Mouse (Mus musculus): Measurements from ENCODE around the gene Smad1.
"Not testable (repeated sequence)": the region's sequence is repeated elsewhere in the genome, so short reads cannot be mapped to it uniquely, and the experiment has no call there.

Gene Smad1

DNA sequence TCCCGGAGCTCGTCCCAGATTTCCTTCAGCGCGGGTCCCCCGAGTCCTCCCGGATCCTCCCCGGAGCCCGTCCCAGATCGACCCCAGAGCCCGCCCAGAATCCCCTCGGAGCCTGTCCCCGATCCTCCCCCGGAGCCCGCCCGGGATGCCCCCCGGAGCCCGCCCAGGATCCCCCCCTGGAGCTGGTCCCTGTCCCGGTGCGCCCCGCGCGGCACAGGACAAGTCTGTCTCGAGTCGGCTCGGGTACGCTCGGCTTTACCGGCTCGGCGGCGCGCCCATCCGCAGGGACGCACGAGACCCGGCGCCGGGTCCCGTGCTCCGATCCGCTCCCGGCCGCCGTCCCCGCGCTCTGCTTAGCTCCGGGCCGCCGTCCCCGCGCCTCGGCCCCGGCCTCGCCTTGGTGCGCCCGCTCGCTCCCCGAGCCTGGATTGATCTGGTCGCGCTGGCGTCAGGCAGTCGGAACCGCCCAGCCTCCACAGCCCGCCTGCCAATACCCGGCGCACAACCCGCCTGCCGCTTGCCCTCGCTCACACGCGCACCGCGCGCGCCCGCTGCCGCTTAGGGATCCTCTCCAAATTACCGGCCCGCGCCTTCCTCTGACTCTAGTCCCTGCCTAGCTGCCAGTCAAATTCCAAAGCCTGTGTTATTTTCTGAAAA, at the start of gene Smad1:
Gene Smad1, minus strand, starts transcription at position 525 of the 657 bp plus-strand sequence.
- DNase-seq: peak; percentile 95

DNA sequence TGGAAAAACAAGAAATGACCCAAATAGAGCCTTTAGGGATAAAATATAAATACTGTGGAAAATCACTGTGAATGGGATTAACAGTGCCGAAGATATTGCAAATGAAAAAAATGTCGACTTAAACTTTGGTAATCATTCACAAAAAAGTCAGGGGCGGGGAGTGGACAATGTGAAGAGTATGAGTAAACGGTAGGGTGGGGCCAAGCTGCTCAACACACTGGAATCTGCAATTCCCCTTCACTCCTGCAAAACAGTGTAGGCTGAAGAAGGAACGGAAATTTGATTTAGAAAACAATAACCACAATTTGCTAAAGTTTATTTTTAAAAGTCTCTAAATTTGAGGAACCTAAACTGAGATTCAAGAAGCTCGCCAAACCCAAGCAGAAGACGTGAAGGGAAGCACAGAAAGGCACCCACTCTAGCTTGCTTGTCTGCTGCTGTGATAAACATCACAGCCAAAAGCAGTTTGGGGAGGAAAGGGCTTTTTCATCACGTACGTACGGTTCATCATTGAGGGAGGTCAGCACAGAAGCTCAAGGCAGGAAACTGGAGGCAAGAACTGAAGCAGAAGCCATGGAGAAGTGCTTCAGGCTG, 48.0 kb upstream of the Smad1 start:
- DNase-seq: no peak

DNA sequence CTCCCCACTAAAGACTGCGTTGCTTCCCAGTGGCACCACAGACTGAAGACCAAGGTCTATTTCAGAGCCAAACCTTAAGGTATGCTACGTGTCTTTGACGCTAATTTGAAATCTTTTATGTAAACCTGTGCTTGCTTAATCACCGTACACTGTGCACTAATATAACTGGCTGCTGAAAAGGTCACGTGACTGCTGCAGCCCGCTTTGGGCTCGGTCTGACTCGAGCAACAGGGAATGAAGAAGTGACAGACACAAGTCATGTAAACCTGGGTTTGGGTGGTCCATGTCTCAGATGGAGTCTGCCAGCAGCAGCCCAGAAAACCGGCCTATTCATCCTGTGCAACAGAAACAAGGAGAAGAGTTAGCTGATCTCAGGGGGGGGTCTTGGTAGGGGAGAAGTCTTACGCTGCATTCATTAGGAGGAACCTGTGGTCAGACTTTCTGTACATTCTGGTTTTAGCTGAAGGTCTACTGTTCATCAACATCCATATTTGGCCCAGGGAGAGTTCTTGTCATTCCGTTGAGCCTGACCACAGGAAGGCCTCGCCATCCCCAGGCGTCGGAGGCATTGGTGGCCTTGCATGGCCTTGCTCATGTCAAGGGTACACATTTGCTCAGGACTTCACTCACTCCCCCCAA, 44.3 kb upstream of the Smad1 start:
- no peak for DNase-seq

DNA sequence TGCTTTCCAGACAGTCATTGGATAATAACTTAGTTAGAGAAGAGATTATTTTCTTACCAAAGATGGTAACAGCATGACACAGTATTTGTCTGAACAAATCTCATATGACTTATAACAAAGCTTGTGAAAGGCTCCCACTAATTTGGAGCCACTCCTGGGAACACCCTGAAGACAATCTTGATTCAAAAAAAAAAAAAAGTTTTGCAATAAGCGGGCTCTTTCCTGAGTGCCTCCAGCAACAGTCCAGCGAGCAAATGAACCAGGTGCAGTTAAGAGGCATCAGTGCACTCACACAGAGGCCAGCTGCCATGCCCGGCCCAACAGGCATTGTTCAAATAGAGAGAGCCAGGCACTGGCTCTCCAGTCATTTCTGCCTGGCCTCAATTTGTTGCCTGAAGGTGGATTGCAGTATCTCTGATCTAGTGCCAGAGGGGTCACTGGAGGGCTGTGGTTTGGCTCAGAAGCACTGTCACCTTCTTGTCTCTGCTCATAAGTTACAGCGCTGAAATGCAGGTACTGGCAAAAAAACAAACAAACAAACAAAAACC, 34.7 kb upstream of the Smad1 start:
- no peak for DNase-seq

DNA sequence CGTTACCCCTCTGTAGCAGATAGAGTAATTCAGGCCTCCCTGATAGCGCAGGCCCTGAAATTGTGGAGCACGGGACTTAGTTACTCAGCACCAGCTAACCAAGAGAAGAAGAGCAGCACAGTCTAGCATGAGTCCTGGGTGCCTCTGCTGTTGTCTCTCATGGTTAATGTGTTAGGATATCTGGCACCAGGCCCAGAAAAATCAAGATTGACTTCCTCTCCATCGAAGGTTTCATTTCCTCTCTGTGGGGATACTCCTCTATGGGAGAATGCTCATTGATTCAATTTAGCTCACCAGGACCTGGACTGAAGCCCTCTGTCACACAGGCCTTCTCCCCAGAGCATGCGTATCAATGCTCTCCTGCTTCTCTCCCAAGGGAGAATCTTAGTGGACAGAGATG, 15.6 kb upstream of the Smad1 start:
- no peak for DNase-seq

DNA sequence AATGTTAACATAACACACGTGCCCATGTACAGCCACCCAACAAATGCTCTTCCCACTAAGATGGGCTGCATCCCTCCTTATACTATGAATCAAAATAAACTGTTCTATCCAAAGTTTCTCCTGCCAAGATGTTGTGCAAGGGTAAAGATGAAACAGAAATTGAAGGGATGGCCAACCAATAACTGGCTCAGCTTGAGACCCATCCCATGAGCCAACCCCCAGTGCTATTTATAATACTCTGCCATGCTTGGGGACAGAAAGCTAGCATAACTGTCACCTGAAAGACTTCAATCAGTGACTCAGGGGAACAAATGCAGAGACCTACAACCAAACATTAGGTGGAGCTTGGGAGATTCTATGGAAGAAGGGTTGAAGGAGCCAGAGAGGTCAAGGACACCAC, 11.2 kb upstream of the Smad1 start:
- no peak for DNase-seq

DNA sequence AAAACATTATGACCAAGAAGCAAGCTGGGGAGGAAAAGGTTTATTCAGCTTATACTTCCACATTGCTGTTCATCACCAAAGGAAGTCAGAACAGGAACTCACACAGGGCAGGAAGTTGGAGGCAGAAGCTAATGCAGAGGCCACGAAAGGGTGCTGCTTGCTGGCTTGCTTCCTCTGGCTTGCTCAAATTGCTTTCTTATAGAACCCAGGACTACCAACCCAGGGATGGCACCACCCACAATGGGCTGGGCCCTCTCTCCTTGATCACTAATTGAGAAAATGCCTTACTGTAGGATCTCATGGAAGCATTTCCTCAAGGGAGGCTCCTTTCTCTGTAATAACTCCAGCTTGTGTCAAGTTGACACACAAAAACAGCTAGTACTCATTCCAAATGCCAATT, 8.0 kb upstream of the Smad1 start:
- DNase-seq: not testable (repeated sequence)

DNA sequence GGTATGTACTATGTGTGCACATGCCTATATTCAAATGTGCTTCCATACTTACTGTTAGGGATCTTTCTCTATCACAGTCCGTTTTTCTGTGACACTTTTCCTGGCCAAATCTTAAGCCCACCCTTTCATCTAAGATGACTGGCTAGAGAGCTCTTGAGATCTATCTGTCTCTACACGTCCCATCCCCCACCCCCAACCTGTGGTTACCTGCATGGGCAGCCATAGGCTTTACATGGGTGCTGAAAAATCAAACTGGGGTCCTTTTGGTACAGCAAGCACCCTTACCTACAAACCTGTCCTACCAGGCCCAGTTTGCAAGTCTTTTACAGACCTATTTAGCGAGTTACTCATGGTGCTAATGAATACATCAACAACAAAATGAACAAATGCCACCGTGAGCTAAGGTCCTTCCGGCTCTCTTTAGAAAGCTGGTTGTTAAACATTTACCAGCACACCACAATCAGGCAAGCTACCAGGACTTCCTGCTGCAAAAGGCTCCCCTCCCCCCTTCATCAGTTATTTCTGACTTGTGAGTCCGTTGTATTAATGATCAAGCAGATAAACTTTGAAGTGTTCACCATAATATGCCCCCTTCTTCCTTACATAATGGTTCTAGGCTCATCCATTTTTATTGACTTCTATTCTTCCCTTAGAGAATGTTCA, 5.7 kb upstream of the Smad1 start:
- DNase-seq: no peak

DNA sequence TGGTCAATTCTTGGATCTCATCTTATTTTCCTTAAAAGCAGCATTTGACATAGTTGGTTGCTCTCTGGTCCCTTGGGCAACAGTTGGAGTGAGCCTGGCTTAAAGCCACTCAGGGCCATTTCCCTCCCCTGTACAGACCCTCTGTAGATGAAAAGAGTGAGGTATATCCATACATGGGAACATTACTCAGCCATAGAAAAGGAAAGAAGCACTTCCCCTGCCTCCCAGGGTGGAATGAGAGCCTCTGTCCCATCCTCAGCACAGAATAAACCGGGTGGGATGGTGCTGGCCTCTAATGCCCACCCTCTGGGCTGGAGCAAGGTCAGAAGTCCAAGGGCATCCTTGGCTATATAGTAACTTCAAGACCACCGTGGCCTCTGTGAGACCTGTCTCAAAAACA, 1.4 kb upstream of the Smad1 start:
- DNase-seq: no peak

DNA sequence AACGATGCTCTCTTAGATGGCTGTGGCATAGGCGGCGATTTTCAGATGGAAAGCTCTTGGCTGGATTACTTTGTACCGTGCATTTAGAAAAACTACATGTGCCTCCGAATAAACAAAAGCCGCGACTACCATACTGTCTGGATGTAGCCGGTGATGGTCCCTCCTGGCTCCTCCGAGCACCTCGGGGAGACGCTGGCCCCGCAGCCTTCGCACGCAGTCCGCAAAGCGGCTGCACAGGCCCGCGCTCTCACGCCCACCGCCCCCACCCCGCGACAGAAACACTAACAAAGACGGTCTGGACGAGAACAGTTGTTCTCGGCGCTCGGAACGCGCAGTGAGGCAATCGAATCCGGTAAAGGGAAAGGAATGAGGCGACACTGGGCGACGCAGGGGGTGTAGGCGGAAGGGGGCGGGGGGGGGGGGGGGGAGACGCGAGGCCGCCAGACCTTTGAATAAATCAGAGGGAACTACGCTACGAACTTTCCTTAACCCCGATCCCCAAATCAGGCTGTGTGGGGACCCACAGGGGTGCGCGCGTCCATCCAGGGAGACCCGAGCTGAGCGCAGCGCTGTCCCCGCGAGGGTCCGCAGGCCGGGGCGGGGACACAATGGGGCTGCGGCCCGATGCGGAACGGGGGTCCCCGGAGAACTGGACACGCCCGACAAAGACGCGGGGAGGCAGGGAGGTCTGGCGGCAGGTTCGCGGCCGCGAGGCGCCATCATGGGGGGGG, 902 bp downstream of the Smad1 start:
- DNase-seq: peak; percentile 41

DNA sequence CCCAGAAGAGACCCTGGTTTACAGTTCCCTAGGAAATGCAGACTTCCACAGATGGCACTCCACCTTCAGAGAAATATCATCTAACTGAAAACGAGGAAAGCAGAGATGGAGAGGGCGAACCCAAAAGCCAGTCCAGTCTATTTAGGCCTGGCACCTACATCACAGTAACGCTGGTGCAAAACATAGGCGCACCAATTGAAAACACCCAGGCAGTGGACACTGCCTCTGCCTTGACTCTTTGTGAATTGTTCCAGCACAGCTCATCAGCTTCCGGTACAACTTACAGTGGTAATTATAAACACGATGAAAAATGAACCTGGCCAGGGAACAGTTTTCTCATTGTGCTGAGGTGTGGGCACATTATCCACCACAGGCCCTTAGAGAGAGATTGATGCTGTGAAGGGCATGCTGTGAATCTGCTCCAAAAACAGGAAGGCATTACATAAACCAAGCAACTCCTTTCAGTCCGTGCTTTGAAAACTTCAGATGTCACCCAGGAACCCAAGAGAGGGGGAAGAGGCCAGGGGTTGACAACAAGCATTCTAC, 1.5 kb downstream of the Smad1 start:
- DNase-seq: peak; percentile 41

DNA sequence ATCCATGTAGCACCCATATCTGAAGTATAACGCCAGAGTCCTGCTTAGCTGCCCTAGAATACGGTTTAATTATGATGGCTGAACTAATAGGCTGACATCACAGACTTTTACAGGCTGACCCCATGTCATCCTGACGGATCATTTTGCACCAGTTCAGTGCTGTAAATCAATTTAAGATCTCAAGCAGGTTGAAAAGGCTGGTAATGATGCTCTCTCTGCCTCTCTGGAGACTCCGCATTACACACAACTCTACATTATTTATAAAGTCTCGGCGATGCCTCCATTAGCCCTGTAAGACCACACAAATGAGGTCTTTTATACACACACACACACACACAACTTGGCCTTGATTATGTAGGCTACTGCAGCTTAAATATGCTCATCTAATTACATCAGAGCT, 2.4 kb downstream of the Smad1 start:
- no peak for DNase-seq

DNA sequence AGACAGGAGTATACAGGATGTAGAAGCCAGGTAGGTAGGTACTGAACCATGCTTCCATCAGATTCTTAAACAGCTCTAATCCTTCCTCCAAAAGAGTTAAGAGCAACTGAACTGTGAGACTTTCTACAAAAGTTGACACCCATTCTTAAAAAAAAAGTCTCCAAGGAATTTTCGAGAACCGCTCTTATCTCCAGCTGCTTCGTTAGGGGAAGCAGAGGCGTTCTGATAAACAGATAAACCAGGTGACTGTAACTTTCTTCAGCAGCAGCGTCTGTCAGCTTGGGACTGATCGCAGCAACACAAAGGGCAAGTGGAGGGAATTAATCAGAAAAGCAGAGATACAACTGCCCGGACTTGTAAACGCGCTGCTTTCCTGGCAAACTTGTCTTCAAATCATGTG, 5.3 kb downstream of the Smad1 start:
- DNase-seq: no peak

DNA sequence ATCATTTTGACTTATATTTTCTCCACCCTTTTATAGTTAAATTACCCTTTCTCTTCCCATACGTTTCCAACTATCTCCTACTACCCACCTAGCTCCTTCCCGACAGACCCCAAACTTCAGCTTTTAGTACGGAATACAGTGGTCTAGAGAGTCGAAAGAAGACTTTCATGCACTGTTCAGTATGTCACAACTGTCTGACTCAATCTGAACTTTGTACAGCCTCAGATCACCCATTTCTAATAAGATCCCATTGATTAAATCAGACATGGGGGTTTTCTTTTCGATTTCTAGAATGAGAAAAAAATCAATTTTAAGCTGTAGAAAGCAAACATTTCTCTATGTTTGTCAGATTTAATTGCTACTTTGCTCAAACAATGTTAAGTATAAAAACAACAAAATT, 6.1 kb downstream of the Smad1 start:
- DNase-seq: no peak

DNA sequence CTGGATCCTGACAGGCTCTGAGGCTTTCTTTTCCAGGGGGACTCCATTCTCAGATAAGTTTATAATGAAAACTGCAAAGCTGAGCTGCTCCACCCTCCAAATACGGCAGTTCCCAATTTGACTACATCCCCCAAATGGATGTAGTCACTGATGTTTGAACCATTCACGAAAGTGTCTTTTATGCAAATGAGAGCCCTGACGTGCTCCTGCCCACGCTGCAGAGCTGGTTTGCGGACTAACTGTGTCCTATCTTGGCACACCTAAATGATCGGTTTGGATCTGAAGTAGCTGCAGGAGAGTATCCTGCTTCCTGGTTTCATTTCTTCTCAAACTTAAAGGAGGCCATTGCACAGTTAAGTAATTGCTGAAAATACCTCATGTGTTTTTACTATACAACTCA, 6.7 kb downstream of the Smad1 start:
- DNase-seq: no peak

DNA sequence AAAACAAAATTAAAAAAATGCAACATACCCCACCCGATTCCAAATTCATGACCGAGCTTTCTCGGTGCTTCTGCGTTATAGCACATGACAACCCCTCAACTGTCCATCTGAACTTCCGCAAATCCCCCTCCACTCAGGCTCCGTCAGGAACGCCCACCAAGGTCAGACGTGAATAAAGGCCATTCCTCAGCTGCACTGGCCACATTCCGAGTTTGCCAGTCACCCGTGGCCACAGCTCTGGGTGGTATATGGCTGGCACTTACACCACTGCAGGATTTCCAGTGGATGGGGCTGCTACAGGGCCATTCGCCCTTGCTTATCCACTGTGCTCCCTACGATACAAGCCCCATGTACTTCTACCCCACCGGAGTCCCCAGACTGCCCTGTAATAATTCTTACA, 7.9 kb downstream of the Smad1 start:
- no peak for DNase-seq

DNA sequence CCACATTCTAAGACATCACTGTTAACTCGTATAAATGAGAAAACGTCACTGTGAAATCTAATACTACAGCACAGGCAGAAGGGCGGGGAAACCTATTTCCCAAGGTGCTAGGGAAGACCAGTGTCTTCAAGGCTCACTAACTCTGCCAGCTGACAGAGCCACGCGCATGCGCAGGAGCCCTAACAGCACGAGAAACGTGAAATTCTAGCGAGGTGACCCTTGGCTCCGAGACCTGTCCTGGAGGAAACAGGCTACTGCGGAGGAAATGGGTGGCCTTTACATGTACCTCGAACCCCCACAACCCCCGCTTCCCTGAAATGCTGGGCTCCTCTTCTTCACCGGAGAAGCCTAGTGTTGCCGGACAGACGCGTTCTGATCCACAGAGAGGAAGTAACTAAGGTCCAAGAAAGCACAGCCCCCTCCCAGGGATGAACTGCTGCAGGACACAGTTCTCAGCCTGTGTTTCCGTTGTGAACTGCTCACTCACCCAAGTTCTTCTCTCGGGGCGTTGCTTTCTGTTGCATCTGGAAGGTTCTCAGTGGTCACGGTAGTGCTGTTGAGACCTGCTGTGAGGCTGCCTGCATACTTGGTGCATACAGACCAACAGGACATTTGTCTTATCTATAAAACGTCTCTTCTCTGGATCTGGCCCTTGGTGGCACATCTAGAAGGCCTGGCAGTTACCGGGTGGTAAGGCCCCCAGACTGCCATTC, 10.1 kb downstream of the Smad1 start:
- no peak for DNase-seq

DNA sequence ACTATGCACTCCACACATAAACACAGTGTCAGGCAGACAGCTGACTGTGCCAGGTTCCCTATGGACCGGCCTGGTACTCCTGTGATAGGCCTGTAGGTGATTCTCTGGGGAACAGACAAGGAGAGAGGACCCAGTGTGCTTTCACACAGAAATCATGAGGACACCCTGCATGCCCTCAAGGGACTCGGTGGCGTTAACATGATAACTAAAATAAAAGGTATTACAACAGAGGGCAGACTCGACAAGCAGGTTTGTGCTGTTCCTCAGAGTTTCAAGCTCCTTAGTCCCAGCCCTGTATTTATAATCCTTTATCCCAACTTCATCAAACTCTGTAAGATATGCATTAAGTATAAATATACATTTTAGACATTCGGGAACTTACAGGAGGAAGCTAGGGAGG, 12.5 kb downstream of the Smad1 start:
- no peak for DNase-seq

DNA sequence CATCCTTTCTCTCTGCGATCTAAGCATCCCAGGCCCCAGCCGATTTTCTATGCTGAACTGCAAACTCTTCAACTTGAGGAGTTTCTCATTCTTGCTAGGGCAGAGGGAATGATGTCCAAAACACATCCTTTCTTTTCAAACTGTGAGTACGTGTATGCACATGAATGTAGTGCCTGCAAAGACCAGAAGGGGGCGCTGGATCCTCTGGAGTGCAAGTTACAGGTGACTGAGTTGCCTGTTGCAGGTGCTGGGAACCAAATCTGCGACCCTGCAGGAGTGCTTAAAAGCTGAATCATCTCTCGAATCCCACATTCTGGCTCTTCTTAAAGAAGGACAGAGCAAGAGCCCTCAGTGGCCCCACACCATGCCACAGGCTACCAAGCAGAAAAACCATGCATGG, 13.0 kb downstream of the Smad1 start:
- DNase-seq: no peak

DNA sequence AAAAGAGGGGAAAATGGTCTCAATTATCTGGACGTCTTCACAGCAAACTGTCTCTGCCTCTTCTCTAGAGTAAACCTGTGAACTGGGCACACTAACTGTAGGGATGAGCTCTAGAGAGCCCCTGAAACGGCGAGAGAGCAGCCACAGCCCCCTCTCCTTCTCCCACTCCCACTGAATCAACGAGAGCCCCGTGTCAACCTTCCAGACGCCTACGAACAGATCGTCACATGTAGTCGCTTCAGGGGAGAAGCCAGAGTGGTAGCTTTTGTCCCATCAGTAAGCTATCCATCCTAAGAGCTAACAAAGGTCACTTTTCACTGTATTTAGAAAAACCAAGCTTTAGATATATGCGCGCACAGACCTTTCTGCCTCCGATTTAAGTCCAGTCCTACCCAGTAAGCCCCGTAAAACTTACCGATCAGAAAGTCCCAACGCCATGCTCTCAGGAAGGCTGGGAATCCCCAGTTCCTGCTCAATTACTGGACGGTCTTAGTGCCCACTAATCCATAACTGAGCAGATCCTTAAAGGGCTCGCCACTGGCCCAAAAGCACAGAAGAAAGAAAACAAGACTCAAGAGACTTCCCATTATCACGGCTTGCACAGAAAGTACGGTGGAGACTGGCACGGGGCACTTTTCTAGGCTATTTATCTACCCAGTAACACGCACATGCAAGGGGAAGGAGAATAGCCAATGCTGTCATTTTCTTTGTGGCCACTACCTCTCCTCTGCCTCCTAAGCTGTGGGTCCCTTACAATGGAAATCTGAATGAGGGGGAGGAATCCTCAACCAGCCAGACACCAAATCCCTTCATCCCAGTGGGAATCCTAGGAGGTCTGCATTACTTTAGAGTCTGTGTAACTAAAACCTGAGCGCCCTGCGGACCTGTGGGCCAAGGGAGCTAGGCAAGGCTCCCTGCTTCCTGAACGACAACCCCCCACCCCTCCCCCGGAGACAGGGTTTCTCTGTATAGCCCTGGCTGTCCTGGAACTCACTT, 14.7 kb downstream of the Smad1 start:
- DNase-seq: no peak

DNA sequence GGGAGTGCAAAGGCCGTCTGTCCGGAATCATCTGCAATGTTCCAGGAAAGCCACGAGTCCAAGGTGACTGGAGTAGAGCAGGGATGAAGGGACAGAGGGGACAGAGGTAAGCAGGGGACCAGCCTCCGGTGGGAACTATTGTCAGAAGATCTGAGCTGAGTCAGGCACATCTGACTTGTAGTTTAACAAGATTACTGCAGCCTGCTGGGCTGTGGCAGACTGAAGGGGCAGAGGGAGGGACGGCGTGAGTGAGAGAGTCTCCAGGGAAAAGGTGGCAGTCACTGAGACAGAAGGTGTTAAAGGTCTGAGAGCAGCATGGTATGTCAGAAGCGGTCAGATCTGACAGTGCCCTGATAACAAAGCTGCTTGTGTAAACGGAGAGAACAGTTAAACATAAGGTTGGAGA, 16.5 kb downstream of the Smad1 start:
- DNase-seq: no peak
